Mouse (Mus musculus): ENCODE measurements around the gene Hist2h2bb. TPM values are rescaled to one million over a fixed set of nuclear protein-coding genes. Genes with fewer than 3 reads are reported as not detected.

The Hist2h2bb gene
- total RNA-seq, 1 experiment from 2014 or later = 7,416 TPM

GRCm38 (mm10) chr3:96237904-96238511 lies 31.5 kb upstream of the Hist2h2bb start:
- ATAC-seq (replicated peaks in 1 of 2; ENCODE audit: insufficient read depth in 1 of 2, low FRiP score in 2 of 2, low TSS enrichment in 1 of 2, low read depth in 1 of 2, poor library complexity in 2 of 2, severe bottlenecking in 2 of 2) = no peak

- ATAC-seq (replicated peaks in 1 of 2; ENCODE audit: insufficient read depth in 1 of 2, low FRiP score in 2 of 2, low TSS enrichment in 1 of 2, low read depth in 1 of 2, poor library complexity in 2 of 2, severe bottlenecking in 2 of 2) = peak; percentile 74 to 80
These were observed 30.4 kb upstream of the Hist2h2bb start, which contains the start of gene Hist2h3c2 for GRCm38 (mm10) chr3:96238954-96239793. Gene Hist2h3c2 (minus strand): TSS chr3:96239127.

- peak; percentile 80 to 81 for ATAC-seq (replicated peaks in 1 of 2; ENCODE audit: insufficient read depth in 1 of 2, low FRiP score in 2 of 2, low TSS enrichment in 1 of 2, low read depth in 1 of 2, poor library complexity in 2 of 2, severe bottlenecking in 2 of 2)
These were observed 29.4 kb upstream of the Hist2h2bb start, which contains the start of gene Hist2h2aa2 for GRCm38 (mm10) chr3:96239949-96240798. Gene Hist2h2aa2 (minus strand): TSS chr3:96240276.

GRCm38 (mm10) chr3:96240799-96241197 lies 28.8 kb upstream of the Hist2h2bb start:
- no peak for ATAC-seq (replicated peaks in 1 of 2; ENCODE audit: insufficient read depth in 1 of 2, low FRiP score in 2 of 2, low TSS enrichment in 1 of 2, low read depth in 1 of 2, poor library complexity in 2 of 2, severe bottlenecking in 2 of 2)

GRCm38 (mm10) chr3:96243921-96244572 lies 25.5 kb upstream of the Hist2h2bb start:
- ATAC-seq (replicated peaks in 1 of 2; ENCODE audit: insufficient read depth in 1 of 2, low FRiP score in 2 of 2, low TSS enrichment in 1 of 2, low read depth in 1 of 2, poor library complexity in 2 of 2, severe bottlenecking in 2 of 2) = no peak

GRCm38 (mm10) chr3:96245003-96245886 lies 24.3 kb upstream of the Hist2h2bb start, which contains the start of gene Hist2h2aa1:
Gene Hist2h2aa1 (plus strand): TSS chr3:96245497.
- peak; percentile 81 to 82 for ATAC-seq (replicated peaks in 1 of 2; ENCODE audit: insufficient read depth in 1 of 2, low FRiP score in 2 of 2, low TSS enrichment in 1 of 2, low read depth in 1 of 2, poor library complexity in 2 of 2, severe bottlenecking in 2 of 2)

- peak; percentile 18 to 33 for ATAC-seq (replicated peaks in 1 of 2; ENCODE audit: insufficient read depth in 1 of 2, low FRiP score in 2 of 2, low TSS enrichment in 1 of 2, low read depth in 1 of 2, poor library complexity in 2 of 2, severe bottlenecking in 2 of 2)
These were observed 23.5 kb upstream of the Hist2h2bb start for GRCm38 (mm10) chr3:96246018-96246417.

GRCm38 (mm10) chr3:96246427-96246856 lies 23.1 kb upstream of the Hist2h2bb start, which contains the start of gene Hist2h3c1:
Gene Hist2h3c1 (plus strand): TSS chr3:96246685.
- ATAC-seq (replicated peaks in 1 of 2; ENCODE audit: insufficient read depth in 1 of 2, low FRiP score in 2 of 2, low TSS enrichment in 1 of 2, low read depth in 1 of 2, poor library complexity in 2 of 2, severe bottlenecking in 2 of 2) = peak; percentile 74 to 77

- ATAC-seq (replicated peaks in 1 of 2; ENCODE audit: insufficient read depth in 1 of 2, low FRiP score in 2 of 2, low TSS enrichment in 1 of 2, low read depth in 1 of 2, poor library complexity in 2 of 2, severe bottlenecking in 2 of 2) = no peak
These were observed 22.0 kb upstream of the Hist2h2bb start for GRCm38 (mm10) chr3:96247356-96248140.

- ATAC-seq (replicated peaks in 1 of 2; ENCODE audit: insufficient read depth in 1 of 2, low FRiP score in 2 of 2, low TSS enrichment in 1 of 2, low read depth in 1 of 2, poor library complexity in 2 of 2, severe bottlenecking in 2 of 2) = no peak
These were observed 21.2 kb upstream of the Hist2h2bb start for GRCm38 (mm10) chr3:96248141-96249033.

GRCm38 (mm10) chr3:96249034-96249345 lies 20.6 kb upstream of the Hist2h2bb start:
- ATAC-seq (replicated peaks in 1 of 2; ENCODE audit: insufficient read depth in 1 of 2, low FRiP score in 2 of 2, low TSS enrichment in 1 of 2, low read depth in 1 of 2, poor library complexity in 2 of 2, severe bottlenecking in 2 of 2) = no peak

GRCm38 (mm10) chr3:96250890-96251289 lies 18.7 kb upstream of the Hist2h2bb start:
- ATAC-seq (replicated peaks in 1 of 2; ENCODE audit: insufficient read depth in 1 of 2, low FRiP score in 2 of 2, low TSS enrichment in 1 of 2, low read depth in 1 of 2, poor library complexity in 2 of 2, severe bottlenecking in 2 of 2) = no peak

- peak in 1 of 2 experiments; percentile 27; a peak in 1 of 4 replicates for ATAC-seq (replicated peaks in 1 of 2; ENCODE audit: insufficient read depth in 1 of 2, low FRiP score in 2 of 2, low TSS enrichment in 1 of 2, low read depth in 1 of 2, poor library complexity in 2 of 2, severe bottlenecking in 2 of 2)
These were observed 17.8 kb upstream of the Hist2h2bb start for GRCm38 (mm10) chr3:96251787-96252186.

- peak in 1 of 2 experiments; percentile 32; a peak in 1 of 4 replicates for ATAC-seq (replicated peaks in 1 of 2; ENCODE audit: insufficient read depth in 1 of 2, low FRiP score in 2 of 2, low TSS enrichment in 1 of 2, low read depth in 1 of 2, poor library complexity in 2 of 2, severe bottlenecking in 2 of 2)
These were observed 14.7 kb upstream of the Hist2h2bb start for GRCm38 (mm10) chr3:96254683-96255355.
